Mouse (Mus musculus): Measurements from ENCODE around the gene Colgalt1.

The Colgalt1 gene

DNA sequence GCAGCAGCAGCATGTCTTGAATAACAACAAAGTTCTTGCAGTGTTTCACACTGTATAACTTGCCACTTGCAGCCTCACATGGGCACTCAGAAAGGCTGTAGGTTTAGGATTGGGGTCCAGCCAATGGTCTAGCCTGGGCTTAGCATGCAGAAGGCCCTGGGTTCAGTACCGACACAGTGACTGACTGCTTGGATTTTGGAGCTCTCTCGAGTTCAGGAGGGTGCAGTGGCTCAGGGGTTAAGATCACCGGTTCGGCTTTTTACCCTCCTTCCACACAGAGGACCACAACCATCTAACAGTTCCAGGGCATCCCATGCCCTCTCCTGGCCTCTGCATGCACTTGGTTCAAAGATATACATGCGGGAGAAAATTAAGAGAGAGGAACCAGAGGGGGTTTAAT lies 19.8 kb upstream of the Colgalt1 start:
- DNase-seq (ENCODE audit: low read depth, low spot score), result no peak

DNA sequence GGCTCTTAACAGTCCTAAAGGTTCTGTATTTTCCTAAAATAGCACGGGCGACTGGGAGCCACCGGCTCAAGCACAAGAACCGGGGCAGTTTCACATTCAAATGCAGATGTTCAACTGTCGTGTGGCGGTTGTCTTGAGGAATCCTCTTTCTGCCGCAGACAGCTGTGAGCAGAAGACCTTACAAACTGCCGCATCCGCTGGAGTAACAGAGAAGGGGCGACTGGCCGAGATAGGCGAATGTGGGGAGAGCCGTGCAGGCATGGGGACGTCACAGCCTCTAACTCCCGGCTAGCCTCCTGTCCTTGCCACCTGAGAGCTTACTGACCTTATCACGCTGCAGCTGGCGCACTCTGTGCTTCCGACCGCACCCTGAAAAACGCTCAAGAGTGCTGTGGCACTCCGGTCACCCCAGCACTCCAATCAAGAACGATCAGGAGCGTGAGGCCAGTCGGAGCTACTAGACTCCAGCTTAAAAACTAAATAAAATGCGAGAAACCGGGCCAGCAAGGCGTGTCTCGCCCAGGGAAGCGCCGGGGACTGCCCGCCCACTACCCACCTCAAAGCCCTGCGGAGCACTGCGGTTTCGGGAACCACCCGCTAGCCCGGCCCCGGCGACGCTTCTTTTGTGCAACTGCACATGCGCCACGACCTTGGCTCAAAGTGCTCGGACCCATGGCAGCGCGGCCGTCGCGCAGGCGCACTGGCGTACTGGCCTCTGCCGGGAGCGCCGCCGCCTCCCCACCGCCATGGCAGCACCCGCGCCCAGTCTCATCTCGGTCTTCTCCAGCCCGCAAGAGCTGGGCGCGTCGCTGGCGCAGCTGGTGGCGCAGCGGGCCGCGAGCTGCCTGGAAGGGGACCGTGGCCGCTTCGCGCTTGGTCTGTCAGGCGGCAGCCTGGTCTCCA lies 19.1 kb upstream of the Colgalt1 start, which contains the start of gene Pgls:
Pgls (plus strand) TSS at position 706 of the 903 bp plus-strand sequence.
- peak; percentile 85 for DNase-seq (ENCODE audit: low read depth, low spot score)

DNA sequence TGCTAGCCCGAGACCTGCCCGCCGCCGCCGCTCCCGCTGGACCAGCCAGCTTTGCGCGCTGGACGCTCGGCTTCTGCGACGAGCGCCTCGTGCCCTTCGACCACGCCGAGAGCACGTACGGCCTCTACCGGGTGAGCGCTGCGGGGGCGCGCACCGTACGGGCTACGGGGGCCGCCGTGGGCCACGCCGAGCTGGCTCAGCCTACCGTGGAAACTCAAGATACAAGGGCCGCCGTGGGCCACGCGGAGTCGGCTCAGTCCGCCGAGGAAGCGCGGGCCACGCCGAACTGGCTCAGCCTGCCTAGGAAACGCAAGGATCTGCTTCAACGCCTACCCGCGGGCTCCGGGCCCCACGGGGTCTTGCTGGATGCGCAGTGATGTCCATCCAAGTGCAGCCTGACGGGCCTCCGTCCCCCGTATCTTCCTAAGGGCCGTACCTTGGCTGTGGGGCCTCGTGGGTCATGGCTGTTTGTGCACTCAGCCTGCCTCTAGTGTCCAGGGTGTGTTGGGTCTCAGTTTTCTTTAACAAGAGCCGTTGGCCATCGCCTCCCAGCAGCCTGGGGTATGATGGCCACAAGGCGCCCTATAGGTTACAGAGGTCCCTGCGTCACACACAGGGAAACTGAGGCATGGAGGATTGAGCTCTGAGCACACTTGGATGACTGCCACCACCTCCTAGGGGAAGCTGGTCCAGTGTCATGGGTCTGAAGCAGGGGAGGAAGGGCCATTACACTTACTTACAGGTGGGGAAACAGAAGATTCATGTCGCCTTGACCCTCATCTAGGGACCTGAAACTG lies 18.2 kb upstream of the Colgalt1 start:
- DNase-seq (ENCODE audit: low read depth, low spot score), result no peak

DNA sequence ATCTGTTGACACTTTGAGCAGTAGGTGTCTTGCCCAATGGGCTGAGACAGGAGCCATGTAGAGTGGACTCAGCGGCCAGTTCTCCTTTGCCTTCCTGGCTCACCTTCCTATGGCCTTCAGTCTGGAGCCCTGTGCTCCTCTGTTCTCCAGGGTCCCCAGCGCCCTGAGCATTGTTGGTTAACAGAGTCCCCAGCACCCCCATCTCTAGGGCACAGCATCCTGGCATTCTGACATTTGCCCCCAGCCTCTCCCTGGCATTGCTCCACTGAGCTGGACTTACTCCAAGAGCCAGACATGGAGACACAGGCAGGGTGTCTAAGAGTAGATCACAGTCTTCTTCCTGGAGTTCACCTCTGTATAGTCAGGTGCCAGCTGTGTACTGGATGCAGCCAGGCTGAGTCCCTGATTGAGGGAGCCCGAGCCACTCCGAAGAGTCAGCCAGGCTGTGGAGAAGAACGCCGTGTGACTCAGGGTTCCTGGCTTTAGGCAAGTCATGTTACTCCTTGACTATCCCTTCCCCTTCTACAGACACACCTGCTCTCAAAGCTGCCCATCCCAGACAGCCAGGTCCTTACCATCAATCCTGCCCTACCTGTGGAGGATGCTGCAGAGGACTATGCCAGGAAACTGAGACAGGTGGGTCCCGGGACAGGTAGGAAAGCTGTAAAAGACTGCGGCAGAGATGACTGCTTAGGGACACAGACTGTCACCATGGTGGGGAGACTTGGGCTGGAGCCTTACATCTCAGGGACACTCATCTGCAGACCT lies 17.1 kb upstream of the Colgalt1 start:
- DNase-seq (ENCODE audit: low read depth, low spot score), result no peak

DNA sequence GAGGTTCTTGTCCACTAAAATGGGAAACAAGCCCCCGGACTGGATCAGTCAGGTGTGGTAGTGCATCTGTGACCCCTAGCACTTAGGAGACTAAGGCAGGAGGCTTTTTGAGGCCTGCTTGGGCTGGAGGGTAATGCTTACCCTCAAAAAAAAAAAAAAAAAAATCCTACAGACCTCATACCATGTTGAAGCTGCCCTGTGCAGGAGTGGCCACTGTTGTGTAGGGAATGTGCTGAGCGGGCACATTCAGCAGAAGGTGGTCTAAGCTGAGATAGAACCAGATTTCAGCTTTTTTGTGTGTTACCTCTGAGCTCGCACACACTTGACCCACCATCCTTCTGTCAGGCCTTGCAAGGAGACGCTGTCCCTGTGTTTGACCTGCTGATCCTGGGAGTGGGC lies 16.5 kb upstream of the Colgalt1 start:
- DNase-seq (ENCODE audit: low read depth, low spot score), result no peak

DNA sequence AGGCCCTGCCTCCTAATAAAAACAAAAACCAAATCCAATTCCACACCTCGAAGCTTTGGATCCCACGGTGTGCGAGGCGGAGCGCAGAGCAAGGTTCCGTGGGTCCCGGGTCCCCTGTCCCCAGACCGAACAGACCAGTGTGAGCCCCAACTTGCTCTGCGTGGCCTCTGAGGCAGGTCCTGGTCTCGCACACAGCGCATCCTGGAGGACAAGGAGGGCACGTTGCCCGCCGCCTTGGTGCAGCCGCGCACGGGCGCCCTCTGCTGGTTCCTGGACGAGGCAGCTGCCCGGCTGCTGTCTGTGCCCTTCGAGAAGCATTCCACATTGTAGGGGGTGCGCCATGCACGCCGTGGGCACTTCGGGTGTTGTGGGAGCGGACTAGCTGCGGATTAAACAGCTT lies 14.9 kb upstream of the Colgalt1 start:
- DNase-seq (ENCODE audit: low read depth, low spot score), result no peak

DNA sequence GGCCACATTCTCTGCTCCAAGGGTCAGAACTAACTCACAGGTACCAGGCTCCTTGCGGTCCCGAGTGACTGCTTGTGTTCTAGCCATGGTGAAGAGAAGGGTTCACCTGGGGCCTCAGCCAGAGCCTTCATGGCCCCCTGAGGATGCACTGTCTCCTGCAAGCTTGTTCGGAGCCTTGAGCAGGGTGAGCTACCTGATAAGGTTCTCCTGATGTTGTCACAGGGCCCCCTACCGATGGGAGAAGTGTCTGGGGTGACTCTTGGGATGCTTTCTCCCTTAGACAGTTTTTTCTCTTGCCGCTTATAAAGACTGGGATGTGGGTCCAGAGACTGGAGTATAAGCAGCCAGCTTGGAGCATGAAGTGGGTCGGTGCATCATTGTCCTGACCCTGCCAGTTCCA lies 14.4 kb upstream of the Colgalt1 start:
- DNase-seq (ENCODE audit: low read depth, low spot score), result no peak

DNA sequence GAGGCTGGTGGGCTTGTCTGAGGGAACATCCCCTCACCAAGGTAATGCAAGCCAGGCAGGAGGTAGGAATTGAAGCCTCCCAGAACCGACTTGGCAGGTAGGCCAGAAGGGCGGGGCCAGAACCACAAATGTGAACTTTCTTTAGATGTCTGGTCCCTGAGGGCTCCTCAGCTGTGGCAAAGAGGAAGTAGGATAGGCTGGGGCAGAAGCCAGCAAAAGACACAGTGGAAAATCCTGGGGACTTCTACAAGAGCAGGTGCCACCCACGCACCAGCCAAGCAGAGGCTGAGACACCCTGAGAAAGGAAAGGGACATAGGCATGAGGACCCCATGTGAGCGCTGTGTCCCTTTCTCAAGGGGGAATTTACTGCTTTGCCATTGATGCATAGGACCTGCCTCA lies 14.0 kb upstream of the Colgalt1 start:
- DNase-seq (ENCODE audit: low read depth, low spot score), result no peak

DNA sequence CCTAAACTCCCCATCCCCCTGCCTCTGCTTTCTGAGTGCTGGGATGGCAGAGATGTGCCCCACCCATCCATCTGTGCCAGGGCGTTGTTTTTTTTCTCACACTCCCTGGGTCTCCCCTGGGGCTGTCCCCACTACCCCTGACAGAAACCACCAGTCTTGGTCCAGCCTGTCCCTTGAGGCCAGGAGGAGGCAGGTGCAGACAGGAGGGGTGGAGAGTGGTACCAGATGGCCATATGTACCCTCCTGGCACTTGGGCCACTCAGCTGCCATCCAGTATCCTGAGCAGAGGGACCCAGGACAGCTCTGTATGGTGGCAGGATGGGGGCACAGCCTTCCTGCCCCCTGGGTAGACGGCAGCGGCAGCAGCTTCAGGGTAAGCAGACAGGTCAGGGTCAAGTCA lies 13.3 kb upstream of the Colgalt1 start, which contains the start of gene Fam129c:
Fam129c (plus strand) TSS at position 198 of the 400 bp plus-strand sequence.
- DNase-seq (ENCODE audit: low read depth, low spot score), result no peak

DNA sequence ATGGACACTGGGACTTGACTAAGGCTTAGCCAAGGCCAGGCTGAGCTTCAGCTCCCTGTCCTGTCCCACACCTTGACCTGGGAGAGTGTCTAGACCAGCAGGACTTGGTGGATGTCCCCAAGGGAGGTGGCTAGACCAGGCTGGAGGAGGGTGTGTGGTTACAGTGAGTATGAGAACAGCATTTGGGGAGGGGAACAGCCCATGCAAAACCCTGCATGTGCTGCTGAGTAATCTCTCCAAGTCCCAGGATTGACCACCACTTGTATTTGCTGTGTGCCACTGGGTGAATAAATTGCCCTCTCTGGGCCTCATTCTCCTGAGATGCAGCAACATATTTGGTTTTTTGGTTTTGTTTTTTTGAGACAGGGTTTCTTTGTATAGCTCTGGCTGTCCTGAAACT lies 12.4 kb upstream of the Colgalt1 start:
- DNase-seq (ENCODE audit: low read depth, low spot score), result no peak

DNA sequence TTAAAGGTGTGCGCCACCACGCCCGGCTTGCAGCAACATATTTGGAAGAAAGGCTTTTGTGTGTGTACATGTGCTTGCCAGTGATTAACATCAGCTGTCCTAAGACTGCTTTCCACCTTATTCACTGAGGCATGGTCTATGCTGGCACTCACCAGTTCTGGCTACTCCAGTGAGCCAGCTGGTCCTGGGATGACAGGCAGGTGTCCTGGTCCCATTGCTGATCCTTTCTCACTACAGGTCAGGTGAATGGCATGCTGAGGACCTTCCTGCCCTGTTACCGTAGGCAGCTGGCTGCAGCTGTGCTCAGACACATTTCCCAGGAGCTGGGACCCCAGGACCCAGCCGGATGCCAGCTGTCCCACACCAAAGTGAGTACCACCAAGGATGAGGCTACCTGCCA lies 12.0 kb upstream of the Colgalt1 start:
- no peak for DNase-seq (ENCODE audit: low read depth, low spot score)

DNA sequence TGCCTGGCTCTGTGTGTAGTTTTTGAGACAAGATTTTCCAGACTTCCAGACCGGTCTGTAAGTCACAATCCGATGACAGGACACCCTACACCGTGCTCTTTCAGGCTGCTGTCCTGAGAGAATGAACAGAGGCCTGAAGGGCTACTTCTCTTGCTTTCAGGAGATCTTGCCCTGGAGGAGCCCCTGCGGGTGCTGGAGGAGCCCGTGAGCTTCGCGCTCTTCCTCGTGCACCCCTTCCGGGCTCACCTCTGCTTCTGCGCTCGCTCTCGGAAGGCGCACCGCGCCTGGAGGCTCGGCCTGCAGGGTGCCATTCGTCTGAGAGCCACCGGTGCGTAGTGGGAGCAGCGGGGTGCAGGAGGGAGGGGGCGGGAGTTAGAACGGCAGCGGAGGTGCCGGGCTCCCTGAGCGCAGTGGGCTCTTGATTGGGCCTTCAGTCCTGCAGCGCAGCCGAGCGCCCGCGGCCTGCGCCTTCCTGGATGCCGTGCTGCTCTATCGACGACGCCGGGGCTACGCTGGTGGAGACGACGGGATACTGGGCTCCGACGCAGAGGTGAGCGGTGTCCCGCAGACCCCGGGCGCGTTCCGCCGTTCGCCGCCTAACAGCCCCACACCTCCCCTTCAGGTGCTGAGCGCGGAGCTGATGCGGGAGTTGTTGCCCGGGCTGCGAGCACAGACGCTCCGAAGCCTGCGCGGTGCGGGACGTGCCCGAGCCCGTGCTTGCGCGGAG lies 8.7 kb upstream of the Colgalt1 start:
- DNase-seq (ENCODE audit: low read depth, low spot score), result no peak

DNA sequence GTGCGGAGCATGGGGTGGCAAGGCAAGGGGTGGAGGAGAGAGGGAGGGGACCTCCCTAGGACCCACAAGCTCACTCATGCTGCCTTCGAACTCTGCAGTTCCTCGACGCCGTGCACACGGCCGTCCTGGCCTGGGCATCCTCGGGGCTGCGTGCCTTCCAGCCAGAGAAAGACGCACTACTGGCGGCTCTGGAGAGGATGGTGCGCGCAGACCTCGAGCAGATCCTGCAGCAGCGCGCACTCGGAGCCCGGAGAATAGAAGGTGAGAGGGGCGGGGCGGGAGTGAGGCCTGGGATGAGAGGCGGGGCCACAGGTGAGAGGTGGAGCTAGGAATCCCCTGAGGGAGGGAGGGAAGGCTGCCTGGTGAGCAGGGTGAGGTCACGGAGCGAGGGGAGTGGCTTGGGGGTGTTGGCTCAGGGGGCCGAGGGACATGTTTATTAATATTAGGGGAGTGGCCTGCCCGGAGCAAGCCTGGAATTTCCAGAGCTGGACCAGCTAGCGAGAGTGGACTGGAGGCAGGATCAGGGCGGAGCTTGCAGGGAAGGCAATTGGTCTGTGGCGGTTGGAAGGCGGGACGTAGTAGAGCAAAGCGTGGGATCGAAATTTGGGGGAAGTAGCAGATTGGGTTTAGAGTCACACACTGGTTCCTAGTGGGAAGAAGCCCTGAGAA lies 8.0 kb upstream of the Colgalt1 start:
- no peak for DNase-seq (ENCODE audit: low read depth, low spot score)

DNA sequence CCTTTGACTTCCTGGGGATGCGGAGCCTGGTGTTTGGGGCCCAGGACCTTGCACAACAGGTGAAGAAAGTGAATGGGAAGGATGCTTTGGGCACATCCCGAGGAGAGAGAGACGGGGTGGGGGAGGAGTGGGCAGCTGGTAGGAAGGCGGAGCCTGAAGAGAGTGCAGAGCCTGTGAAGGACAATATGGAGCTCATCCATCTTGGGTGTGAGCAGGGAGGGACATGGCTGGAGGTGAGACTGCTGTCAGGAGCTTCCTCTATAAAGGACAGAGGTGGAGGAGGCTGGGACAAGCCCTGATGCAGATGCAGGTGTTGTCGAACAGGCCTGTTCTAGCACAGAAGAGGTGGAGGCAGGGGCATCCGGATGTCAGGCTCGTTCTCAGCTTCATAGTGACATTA lies 6.8 kb upstream of the Colgalt1 start:
- DNase-seq (ENCODE audit: low read depth, low spot score), result no peak

DNA sequence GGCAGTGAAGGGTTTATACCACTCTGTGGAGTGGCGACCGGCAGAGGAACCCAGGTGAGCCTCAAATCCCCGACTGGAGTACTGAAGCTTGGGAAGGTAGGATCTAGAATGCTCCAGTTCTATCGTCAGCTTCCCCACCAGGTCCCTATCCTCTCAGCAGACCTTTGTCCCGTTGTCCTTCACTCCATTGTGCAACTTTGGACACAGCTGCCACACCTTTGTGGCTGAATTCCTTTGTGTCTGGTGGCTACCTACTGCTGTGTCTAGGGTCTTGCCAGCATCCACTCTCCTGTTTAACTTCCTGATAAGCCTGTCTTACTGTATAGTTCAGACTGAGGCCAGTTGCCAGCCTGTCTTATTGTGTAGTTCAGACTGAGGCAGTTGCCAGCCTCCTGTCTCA lies 1.3 kb downstream of the Colgalt1 start:
- no peak for DNase-seq (ENCODE audit: low read depth, low spot score)

DNA sequence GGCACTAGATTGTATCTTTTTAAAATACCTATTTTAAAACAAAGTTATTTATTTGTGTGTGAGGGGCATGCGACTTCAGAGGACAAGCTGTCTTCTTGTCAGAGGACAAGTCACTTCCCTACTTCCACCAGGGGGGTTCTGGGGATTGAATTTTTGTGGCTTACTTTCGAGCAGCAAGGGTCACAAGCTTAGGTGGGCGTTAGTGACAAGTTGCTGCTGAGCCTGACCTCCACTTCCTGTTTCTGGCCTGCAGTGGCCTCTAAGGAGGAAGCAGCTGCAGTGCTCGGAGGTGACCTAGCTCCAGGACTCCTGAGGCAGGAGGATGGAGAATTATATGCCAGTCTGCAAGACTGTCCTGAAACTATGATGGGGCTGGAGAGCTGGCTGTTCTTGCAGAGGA lies 2.6 kb downstream of the Colgalt1 start:
- DNase-seq (ENCODE audit: low read depth, low spot score), result no peak

DNA sequence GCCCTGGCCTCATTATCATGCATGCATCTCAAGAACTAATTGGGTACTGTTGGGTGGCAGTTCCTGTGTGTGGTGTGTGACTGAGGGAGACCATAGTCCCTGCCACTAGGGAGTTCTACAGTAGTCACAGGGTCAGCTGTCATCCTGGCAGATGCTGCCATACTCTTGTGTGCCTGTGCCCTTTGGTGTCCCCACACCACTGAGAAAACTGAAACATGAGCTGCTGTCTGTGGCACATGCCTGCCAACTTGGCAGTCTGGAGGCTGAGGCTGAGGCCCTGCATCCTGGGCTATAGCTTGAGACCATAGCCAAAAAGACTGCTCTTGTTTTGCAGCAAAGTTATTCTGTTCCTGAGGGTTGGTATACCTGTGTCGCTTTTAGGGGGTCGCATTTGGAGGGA lies 9.0 kb downstream of the Colgalt1 start:
- no peak for DNase-seq (ENCODE audit: low read depth, low spot score)

DNA sequence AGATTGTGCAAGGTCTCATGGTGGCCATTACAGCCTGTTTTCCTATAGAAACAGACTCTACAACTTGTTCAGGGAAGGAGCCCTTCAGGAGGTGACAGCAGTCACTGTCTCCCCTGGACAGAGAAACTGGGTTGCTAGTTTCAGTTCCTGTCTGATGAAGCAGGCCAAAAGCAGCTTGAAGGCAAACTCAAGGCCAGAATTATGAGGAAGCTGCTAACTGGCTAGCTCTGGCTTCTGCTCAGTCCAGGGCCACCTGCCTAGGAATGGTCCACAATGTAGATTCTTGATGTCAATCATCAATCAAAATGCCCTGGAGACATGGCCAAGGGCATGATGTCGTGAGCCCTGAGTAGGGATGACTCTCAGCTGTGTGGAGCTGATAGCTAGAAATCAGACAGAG lies 14.3 kb downstream of the Colgalt1 start:
- no peak for DNase-seq (ENCODE audit: low read depth, low spot score)

DNA sequence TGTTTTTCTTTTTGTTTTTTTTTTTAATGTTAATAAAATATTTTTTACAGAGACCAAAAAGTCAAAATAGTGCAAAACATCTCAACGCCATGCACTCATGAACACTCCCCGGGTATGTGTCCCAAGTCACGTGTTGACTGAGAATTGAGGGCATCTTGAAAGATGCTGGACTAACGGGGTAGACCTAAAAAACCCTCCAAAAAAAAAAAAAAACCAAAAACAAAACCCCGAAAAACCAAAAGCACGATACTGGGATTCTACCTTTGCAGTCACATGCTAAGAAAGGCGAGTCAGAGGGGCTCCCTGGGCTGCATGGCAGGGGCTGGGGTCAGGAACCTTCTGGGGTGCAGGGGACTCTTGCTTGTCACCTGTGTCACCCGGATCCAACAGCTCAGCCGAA lies 16.0 kb downstream of the Colgalt1 start:
- no peak for DNase-seq (ENCODE audit: low read depth, low spot score)

DNA sequence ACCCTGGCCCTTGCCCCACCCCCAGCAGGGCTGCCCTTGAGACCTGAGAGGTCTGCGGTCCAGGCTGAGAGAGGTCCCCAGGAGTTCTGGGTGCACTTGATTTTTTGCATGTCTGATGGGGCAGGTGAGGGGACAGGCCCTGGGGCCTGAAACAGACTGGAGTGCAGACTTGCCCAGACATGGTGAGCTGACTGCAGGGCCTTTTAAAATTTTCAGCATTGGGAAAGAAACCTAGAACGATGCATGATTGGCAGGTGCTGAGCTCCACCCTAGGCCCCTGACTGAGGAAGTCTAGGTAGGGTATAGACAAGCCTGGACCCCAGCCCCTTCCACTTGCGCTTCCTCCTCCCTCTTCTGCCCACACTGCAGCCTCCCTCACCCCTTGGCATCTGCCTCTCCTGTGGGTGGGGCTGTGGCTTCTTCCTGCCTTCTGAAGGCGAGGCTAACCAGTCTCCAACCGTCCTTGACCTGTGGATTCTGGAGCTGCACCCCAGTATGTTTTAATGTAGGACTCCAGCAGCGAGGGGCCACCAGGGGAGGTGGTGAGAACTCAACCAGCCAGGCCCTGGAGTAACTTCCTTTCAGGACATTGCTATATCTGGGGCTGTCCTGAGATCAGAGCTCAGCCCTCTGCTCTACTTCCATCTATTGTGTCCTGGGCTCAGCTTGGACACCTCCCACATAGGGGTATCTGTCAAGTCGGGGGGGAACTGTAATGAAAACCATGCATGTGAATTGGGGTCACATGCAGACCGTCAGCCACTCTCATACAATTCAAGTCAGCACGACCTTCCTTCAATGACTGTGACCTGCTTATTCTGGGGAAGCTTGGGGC lies 16.7 kb downstream of the Colgalt1 start:
- DNase-seq (ENCODE audit: low read depth, low spot score), result no peak
